Mouse (Mus musculus): ENCODE measurements around the gene Bpifa5. TPM values are rescaled to one million over a fixed set of nuclear protein-coding genes. Genes with fewer than 3 reads are reported as not detected.

Bpifa5 gene
- polyA plus RNA-seq, 2 experiments: not detected

DNA sequence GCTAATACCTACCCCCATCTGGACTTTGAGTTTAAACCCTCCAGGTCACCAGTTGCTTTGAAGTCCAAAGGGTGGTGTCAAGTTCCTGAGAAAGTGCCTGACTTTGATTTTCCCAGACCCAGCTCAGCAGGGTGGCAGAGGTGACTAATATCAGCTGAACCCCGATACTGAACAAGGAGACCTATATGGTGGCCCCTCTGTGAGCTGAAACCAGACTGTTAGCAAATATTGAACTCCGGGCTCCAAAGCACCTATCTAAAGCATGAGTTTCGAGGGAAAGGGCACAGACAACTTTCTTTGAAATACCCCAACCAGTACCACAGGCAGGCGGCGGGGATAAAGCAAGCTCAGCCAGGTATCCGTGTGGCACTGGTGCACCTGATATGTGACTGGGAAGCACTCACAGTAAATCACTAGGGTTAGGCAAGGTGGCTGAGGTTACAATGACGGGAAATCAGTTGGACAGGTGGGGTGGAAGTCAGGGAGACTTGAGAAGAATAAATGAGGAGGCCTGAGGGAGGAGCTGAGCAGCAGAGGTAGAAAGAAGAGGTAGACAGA, 27.5 kb downstream of the Bpifa5 start:
- Histone ChIP-seq H3K9ac (replicated peaks) (no peak overlapping the region), H3K9me3 (ENCODE audit: control insufficient read depth, low read length) (no peaks in the 10 kb centered on the region), H3K4me3 (ENCODE audit: insufficient read depth in 1 of 2, low read depth in 2 of 2, low read length in 2 of 2) (no peak overlapping the region), H3K36me3 (replicated peaks; ENCODE audit: control insufficient read depth, insufficient read depth, low read depth) (no peaks in the 10 kb centered on the region), H3K27me3 (ENCODE audit: control insufficient read depth, insufficient read depth, low read length) (no peaks in the 10 kb centered on the region), H3K27ac (no peak overlapping the region), H3K4me2 (ENCODE audit: low read depth) (no peak overlapping the region), H3K4me1 (replicated peaks; ENCODE audit: control insufficient read depth in 2 of 2, insufficient read depth in 2 of 2, low read length in 1 of 2) (no peaks in the 10 kb centered on the region)
- 51% methylated on average over 7 of the region's 7 CpGs for WGBS (ENCODE audit: insufficient replicate concordance)
- no peak for ATAC-seq (ENCODE audit: insufficient read depth)
- TF ChIP-seq CTCF (IDR thresholded peaks at IDR 0.05; ENCODE audit: low read depth): no peak
- TF ChIP-seq EP300 (IDR thresholded peaks at IDR 0.05; ENCODE audit: low read depth): no peak
- no peak for DNase-seq (ENCODE audit: low read depth in 3 of 3, low spot score in 3 of 3)

DNA sequence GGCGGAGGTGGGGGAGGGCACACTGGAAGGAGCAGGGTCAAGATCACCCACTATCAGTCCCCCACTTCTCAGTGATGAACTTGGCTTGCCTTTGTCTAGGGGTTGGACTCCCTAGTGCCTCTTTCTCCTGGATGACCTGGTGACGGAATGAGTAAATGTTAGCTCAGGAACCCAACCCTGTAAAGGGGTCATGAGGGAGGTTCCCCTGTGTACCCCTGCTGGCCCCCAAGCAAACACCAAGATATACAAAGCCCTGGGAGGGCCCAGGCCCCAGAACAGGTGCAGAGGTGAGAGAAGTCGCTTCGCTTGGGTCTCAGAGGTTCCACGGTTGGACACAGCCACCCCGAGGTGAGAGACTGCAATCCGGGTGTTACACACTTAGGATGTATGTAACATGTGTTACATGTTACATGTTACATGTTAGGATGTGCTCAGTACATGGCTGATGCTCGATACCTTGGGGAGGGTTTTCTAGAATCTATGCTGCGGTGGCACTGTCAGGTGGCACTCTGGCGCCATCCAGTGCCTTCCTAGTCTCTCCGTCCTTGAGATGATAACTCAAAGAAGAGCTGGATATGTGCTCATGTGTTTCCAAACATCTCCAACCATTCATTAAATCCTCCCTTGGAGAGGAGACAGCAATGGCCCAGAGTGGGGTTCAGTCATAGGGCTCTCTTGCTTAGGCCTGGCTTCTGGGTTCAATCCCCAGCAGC, 28.3 kb downstream of the Bpifa5 start, which contains the start of gene Bpifb1:
Gene Bpifb1 (plus strand): TSS at position 273 of the 713 bp plus-strand sequence.
- 74% methylated on average over 11 of the region's 11 CpGs for WGBS (ENCODE audit: insufficient replicate concordance)

DNA sequence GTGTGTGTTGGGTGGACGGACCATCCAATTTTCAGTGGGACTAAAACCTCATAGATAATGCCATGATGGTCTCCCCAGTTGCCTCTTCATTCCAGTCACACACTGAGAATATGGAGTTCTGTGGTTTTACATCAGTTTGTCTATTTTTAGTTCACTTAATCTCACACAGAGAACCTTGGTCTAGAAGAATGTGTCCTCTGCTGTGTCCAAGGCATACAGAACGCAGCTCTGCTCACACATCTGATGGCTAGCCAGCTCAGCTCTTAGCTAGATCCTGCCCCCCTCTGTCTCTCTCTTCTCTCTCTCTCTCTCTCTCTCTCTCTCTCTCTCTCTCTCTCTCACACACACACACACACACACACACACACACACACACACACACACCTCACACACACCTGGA, 29.7 kb downstream of the Bpifa5 start:
- Histone ChIP-seq H3K27ac (no peak overlapping the region), H3K4me3 (ENCODE audit: insufficient read depth in 1 of 2, low read depth in 2 of 2, low read length in 2 of 2) (no peak overlapping the region), H3K4me1 (replicated peaks; ENCODE audit: control insufficient read depth in 2 of 2, insufficient read depth in 2 of 2, low read length in 1 of 2) (no peaks in the 10 kb centered on the region), H3K9me3 (ENCODE audit: control insufficient read depth, low read length) (no peaks in the 10 kb centered on the region), H3K4me2 (ENCODE audit: low read depth) (no peak overlapping the region), H3K27me3 (ENCODE audit: control insufficient read depth, insufficient read depth, low read length) (no peaks in the 10 kb centered on the region), H3K9ac (replicated peaks) (no peak overlapping the region), H3K36me3 (replicated peaks; ENCODE audit: control insufficient read depth, insufficient read depth, low read depth) (no peaks in the 10 kb centered on the region)
- DNase-seq (ENCODE audit: low read depth in 3 of 3, low spot score in 3 of 3) (no peak), ATAC-seq (ENCODE audit: insufficient read depth) (no peak)
- 45% methylated on average over 2 of the region's 2 CpGs for WGBS (ENCODE audit: insufficient replicate concordance)
- TF ChIP-seq EP300 (IDR thresholded peaks at IDR 0.05; ENCODE audit: low read depth) (no peak), CTCF (IDR thresholded peaks at IDR 0.05; ENCODE audit: low read depth) (no peak)

More for the DNA sequence above, 28.3 kb downstream of the Bpifa5 start, which contains the start of gene Bpifb1:
- no peak for TF ChIP-seq EP300 (IDR thresholded peaks at IDR 0.05; ENCODE audit: low read depth)
- TF ChIP-seq CTCF (IDR thresholded peaks at IDR 0.05; ENCODE audit: low read depth): 0 out of 2 replicates have a peak, but pooled peaks have one; percentile 22
- ATAC-seq (ENCODE audit: insufficient read depth) (no peak), DNase-seq (ENCODE audit: low read depth in 3 of 3, low spot score in 3 of 3) (no peak)
- no peak within 1 kb of the TSS for H3K4me2 ChIP-seq (ENCODE audit: low read depth)
- H3K27me3 ChIP-seq (ENCODE audit: control insufficient read depth, insufficient read depth, low read length): no peaks in the 10 kb centered on the region
- H3K4me1 ChIP-seq (replicated peaks; ENCODE audit: control insufficient read depth in 2 of 2, insufficient read depth in 2 of 2, low read length in 1 of 2): no peaks in the 10 kb centered on the region
- H3K36me3 ChIP-seq (replicated peaks; ENCODE audit: control insufficient read depth, insufficient read depth, low read depth): no peaks in the 10 kb centered on the region
- no peak within 1 kb of the TSS for H3K9ac ChIP-seq (replicated peaks)
- H3K9me3 ChIP-seq (ENCODE audit: control insufficient read depth, low read length): no peaks in the 10 kb centered on the region
- H3K27ac ChIP-seq: no peak within 1 kb of the TSS
- H3K4me3 ChIP-seq (ENCODE audit: insufficient read depth in 1 of 2, low read depth in 2 of 2, low read length in 2 of 2): no peak within 1 kb of the TSS

DNA sequence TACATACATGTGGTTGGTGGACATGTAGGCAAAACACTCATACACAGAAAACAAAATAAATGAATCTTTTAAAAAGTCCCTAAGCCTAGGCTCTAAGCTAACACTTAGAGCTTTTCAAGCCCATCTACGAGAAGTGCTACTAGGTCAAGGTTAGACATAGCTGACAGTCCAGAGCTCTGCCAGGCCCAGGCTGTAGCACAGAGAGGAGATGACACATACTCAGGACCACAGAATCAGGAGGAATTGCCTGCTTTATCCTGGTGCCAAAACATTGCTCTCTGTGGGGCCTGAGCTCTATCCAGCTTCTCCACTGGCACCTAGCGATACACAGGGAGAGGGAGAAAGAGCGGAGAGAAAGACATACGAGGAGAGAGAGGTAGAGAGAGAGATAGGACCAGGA, 30.7 kb downstream of the Bpifa5 start:
- H3K27ac ChIP-seq: no peak overlapping the region
- H3K36me3 ChIP-seq (replicated peaks; ENCODE audit: control insufficient read depth, insufficient read depth, low read depth): no peaks in the 10 kb centered on the region
- TF ChIP-seq CTCF (IDR thresholded peaks at IDR 0.05; ENCODE audit: low read depth) (no peak), EP300 (IDR thresholded peaks at IDR 0.05; ENCODE audit: low read depth) (no peak)
- 68% methylated on average over 4 of the region's 4 CpGs for WGBS (ENCODE audit: insufficient replicate concordance)
- DNase-seq (ENCODE audit: low read depth in 3 of 3, low spot score in 3 of 3) (no peak), ATAC-seq (ENCODE audit: insufficient read depth) (no peak)
- no peak overlapping the region for H3K9ac ChIP-seq (replicated peaks)
- H3K9me3 ChIP-seq (ENCODE audit: control insufficient read depth, low read length): no peaks in the 10 kb centered on the region
- no peak overlapping the region for H3K4me2 ChIP-seq (ENCODE audit: low read depth)
- H3K27me3 ChIP-seq (ENCODE audit: control insufficient read depth, insufficient read depth, low read length): no peaks in the 10 kb centered on the region
- H3K4me1 ChIP-seq (replicated peaks; ENCODE audit: control insufficient read depth in 2 of 2, insufficient read depth in 2 of 2, low read length in 1 of 2): no peaks in the 10 kb centered on the region
- no peak overlapping the region for H3K4me3 ChIP-seq (ENCODE audit: insufficient read depth in 1 of 2, low read depth in 2 of 2, low read length in 2 of 2)

DNA sequence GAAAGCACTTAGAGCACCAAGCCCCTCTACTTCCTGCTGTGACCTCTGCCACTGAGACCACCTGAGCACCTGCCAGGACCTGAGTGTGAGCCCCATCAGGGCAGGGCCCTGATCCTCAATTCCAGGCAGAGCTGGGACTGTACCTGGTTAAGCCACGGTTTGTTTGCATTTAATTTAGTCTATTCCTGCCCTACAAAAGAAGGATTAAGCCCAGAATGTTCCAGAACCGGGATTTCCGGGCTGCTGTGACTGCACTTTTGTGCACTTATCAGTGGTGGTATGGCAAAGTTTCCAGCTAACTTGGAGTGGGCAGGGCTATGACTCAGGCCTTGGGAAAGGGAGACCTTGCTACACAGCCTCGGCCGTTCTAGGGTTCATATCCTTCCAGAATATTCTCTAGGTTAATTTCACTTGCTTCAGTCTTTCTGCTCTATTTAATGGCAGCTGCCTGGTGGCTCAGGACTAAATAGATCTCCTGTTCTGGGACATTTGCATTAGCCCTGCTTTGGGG, 31.6 kb downstream of the Bpifa5 start:
- H3K27me3 ChIP-seq (ENCODE audit: control insufficient read depth, insufficient read depth, low read length): no peaks in the 10 kb centered on the region
- H3K4me2 ChIP-seq (ENCODE audit: low read depth): no peak overlapping the region
- no peaks in the 10 kb centered on the region for H3K36me3 ChIP-seq (replicated peaks; ENCODE audit: control insufficient read depth, insufficient read depth, low read depth)
- no peaks in the 10 kb centered on the region for H3K9me3 ChIP-seq (ENCODE audit: control insufficient read depth, low read length)
- no peak overlapping the region for H3K9ac ChIP-seq (replicated peaks)
- no peaks in the 10 kb centered on the region for H3K4me1 ChIP-seq (replicated peaks; ENCODE audit: control insufficient read depth in 2 of 2, insufficient read depth in 2 of 2, low read length in 1 of 2)
- no peak overlapping the region for H3K27ac ChIP-seq
- DNase-seq (ENCODE audit: low read depth in 3 of 3, low spot score in 3 of 3): no peak
- WGBS (ENCODE audit: insufficient replicate concordance): 52% methylated on average over 5 of the region's 5 CpGs
- H3K4me3 ChIP-seq (ENCODE audit: insufficient read depth in 1 of 2, low read depth in 2 of 2, low read length in 2 of 2): no peak overlapping the region
- ATAC-seq (ENCODE audit: insufficient read depth): no peak
- TF ChIP-seq CTCF (IDR thresholded peaks at IDR 0.05; ENCODE audit: low read depth): no peak
- no peak for TF ChIP-seq EP300 (IDR thresholded peaks at IDR 0.05; ENCODE audit: low read depth)

All from liver, embryonic 14.5 days (tissue).